Mouse (Mus musculus): ENCODE results near the gene Lyg1. TPM values are rescaled to one million over a fixed set of nuclear protein-coding genes. Genes with fewer than 3 reads are reported as not detected.

Lyg1 gene
- polyA plus RNA-seq, 1 experiment = not detected

DNA sequence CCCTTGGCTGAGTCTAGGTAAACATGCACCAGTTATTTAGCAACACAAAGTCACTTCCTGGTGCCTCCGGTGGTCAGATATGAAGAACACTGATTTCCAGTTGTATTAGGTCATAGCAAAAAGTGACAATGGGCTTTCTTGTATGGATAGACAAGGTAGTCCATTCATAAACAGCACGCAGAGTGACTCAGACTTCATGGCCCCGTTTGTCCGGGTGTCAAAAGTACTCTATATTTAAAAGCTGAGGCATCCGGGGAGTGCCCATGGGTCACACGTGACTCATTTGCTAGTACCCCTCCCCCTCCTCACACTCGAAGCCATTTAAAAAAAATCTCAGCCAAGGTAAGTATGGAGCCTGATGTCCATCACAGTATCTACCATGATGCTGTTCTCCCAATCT is 2.8 kb downstream of the Lyg1 start:
- DNase-seq (ENCODE audit: low spot score) = no peak

DNA sequence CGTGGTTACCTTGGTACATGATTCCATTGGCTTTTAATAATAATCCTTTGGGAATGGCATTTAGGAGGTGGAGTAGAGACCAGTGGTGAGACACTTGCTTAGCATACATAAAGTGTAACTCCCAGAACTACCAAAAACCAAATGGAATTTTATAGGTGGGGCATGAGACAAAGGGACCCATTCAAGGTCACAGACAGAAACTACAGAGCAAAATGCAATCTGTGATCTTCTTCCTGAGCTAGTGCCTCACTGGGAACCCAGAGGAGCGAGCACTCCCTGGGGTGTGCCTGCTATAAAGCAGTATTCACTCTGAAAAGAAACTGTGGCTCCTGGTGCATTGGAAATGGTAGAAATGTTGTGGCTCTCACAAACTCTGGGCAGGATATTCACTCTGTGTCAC is 8.7 kb downstream of the Lyg1 start:
- no peak for DNase-seq (ENCODE audit: low spot score)

DNA sequence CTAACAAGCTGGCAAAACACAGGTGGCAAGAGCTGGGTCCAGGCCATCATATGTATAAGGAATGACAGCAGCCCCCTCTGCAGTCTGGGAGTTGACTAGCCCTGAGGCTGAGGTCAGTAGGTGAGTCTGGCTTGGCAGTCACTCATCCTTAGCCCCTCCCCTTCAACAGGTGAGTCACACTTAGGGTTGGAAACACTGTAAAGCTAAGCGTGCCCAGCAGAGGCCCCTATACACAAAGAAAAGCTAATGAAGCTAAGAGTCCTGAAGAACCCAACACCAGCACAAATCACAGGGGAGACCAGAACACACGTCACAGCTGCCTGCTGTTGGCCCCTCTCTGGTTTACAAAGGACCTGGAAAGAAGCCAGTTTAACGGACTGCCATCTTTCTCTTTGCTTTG is 25.8 kb downstream of the Lyg1 start:
- no peak for DNase-seq (ENCODE audit: low spot score)

DNA sequence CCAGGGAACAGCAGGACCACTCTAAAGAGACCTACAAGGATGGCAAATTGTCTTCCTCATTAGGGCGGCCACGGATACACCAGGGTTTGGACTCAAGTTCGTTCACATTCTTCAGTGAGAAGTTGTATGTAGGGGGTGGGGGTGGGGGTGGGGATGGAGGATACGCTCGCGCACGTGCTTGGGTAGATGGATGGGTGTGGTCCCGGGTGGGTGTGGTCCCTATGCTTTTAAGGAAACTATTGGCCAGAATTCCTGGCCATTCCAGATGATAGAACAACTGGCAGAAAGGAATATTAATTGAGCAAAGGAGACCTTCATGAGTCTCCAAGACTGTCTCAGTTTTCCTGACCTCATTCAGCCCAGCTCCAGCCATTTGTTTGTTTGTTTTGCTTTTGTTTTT is 31.6 kb downstream of the Lyg1 start:
- no peak for DNase-seq (ENCODE audit: low spot score)

DNA sequence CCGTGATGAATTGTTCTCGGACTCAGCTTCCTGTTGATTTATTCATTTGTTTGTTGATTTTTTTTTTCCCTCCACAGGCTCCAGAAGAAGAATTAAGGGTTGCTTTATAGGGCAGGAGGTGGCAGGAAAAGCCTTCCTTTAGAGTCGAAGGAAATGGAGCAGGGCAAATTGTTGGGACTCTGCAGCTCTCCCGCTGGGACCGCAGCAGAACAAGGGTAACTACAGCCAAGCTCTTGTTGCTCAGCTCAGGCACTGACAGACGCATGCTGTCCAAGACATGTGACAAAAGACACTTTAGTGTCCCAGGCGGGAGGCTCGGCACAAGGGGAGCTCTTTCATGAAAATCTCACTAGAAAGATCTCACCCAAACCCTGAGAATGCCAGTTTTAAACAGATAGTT is 35.0 kb downstream of the Lyg1 start:
- DNase-seq (ENCODE audit: low spot score) = no peak

DNA sequence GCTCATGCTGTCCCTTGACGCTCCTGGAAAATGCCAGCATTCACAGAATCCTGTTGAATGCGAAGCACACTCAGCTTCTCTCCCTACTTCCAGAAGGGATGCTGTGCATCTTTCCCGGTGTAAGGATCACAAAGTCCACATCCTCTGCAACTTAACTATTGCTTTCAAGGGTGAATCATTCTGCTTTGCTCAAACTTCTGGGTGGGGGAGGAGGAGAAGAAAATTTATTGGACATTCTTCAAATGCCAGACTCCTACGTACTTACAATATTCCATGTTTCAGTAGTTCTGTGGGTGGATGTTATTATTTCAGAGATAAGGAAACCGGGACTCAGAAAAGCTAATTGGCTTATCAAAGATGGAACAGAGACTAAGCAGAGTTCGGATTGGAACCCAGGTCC is 39.5 kb downstream of the Lyg1 start:
- DNase-seq (ENCODE audit: low spot score) = no peak

DNA sequence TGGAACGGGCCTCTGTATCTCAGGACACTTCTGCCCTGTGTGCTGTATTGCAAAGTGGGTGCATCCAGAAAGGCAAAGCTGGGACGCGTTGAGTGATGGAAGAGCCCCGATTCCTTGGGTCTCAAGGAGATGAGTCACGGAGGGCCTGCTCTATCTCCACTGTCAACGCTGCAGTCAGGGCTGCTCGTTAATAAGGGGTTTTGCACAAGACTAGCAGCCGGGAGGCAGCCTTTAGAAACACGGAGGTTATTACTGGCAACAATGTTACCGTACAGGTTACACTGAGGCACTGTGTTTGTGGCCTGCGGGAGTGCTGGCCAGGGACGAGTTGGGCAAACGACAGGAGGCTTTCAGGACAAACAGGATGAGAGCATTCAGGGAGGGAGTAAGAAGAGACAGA is 39.9 kb downstream of the Lyg1 start:
- DNase-seq (ENCODE audit: low spot score) = no peak

DNA sequence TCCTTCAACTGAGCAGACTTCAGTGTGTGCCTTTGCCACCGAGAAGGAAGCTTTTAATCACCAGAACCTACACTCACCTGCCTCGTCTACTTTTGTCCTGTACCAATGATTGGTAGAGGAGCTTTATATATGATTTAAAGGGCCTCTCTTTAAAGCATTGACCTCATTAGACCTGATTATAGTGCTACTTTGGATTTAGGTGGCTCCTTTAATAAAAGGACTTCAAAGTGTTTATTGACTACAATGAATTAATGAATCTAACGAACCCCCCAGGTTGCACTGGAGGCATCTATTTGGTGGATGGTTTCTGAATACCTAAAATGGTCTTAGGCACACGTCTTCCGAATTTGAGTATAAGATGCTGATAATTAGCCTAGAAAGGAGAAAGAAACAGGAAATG is 41.2 kb downstream of the Lyg1 start, which contains the start of gene Lyg2:
Gene Lyg2 (minus strand): TSS at position 101 of the 400 bp plus-strand sequence.
- DNase-seq (ENCODE audit: low spot score) = no peak

DNA sequence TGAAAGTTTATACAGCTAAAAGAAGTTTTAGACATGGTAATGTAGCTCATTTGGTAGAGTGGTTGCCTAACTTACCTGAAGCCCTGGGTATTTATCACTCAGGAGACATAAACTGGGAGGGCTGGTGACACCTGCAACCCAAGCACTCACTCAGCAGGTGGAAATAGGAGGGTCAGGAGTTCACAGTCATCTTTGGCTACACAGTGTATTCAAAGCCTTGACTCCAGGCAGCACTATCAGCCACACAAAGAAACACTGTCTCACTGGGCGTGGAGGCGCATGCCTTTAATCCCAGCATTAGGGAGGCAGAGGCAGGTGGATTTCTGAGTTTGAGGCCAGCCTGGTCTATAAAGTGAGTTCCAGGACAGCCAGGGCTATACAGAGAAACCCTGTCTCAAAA is 44.8 kb downstream of the Lyg1 start:
- DNase-seq (ENCODE audit: low spot score) = no peak

DNA sequence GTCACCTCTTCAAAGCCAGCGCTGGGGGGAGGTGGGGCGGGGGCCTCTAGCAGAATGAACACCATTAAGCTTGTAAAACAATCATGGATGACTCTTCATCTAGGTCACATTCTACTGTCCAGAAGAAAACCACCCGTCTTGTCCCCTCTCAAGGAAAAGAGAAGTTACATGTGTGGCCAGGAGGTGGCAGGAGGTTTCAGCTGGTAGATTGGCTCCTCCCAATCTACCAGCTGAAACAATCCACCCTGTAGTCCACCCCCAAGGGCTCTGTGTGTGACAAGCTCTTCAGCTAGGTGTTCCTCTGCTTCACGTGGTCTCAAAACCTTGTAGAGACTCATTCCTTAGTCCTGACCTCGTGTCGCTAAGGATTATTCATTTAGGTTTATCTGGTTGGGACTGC is 54.4 kb downstream of the Lyg1 start:
- no peak for DNase-seq (ENCODE audit: low spot score)

DNA sequence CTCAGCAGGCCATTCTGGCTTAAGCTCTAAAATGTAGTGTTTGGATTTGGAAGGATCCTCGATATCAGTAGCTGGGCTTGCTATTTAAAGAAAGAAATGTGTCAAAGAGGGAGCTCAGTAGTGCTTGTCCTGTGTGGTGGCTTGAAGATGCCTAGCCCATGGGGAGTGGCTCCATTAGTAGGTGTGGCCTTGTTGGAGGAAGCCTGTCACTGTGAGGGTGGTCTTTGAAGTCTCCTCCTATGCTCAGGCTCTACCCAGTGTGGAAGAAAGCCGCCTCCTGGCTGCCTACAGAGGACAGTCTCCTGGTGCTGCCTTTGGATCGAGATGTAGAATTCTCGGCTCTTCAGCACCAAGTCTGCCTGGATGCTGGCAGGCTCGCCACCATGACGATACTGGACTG is 57.3 kb downstream of the Lyg1 start:
- no peak for DNase-seq (ENCODE audit: low spot score)

DNA sequence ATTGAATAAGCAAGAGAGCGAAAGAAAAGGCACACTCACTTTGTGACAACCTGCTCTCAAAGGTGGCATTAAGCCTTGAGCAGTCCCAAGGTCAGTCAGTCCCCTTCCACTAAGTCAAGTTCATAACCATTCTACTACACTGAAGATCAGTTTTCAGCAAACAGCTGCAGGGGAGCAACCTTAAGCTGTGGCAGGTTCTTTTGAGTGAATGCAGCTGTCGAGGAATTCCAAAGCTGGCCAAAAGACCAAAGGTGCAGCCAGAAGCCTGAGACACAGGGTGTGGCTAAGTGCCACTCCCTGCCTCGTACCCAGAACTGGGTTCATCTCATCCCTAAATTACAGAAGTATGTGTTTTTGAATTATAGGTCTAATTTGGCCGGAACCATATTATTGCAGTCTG is 57.7 kb downstream of the Lyg1 start:
- DNase-seq (ENCODE audit: low spot score) = no peak

Other genes with a start within 250 kb of the Lyg1 start
- 3.7 and 4.0 TPM in 2 replicates for gene 2010300C02Rik, start 237.7 kb downstream of the Lyg1 start, polyA plus RNA-seq (2012; rRNA removed)
- gene Tsga10, start 91.3 kb downstream of the Lyg1 start, polyA plus RNA-seq (2012; rRNA removed) = 4.6 TPM in 2 replicates
- gene Lipt1, start 86.0 kb downstream of the Lyg1 start, polyA plus RNA-seq (2012; rRNA removed) = 6.5 and 6.6 TPM in 2 replicates
- 24.1 and 28.6 TPM in 2 replicates for gene Mitd1, start 67.3 kb downstream of the Lyg1 start, polyA plus RNA-seq (2012; rRNA removed)
- 125 and 139 TPM in 2 replicates for gene Mrpl30, start 67.3 kb downstream of the Lyg1 start, polyA plus RNA-seq (2012; rRNA removed)
- gene Lyg2, start 41.3 kb downstream of the Lyg1 start, polyA plus RNA-seq (2012; rRNA removed) = not detected in 2 replicates
- gene Txndc9, start 40.1 kb upstream of the Lyg1 start, polyA plus RNA-seq (2012; rRNA removed) = 54.7 and 55.7 TPM in 2 replicates
- gene Eif5b, start 40.3 kb upstream of the Lyg1 start, polyA plus RNA-seq (2012; rRNA removed) = 26.0 and 35.1 TPM in 2 replicates
- 19.1 and 21.3 TPM in 2 replicates for gene Rev1, start 172.0 kb upstream of the Lyg1 start, polyA plus RNA-seq (2012; rRNA removed)